Mouse (Mus musculus) olfactory bulb, adult 2 months (tissue): ENCODE results near the gene Ntn5.

Experiments
- CTCF ChIP-seq: fragments of 200-500 bp; IDR thresholded peaks from 2 replicates; pipeline ENCODE4 v1.5.1; 2012; ENCODE audit warnings: low read depth, mild to moderate bottlenecking, low read length, moderate library complexity; ENCODE audit not compliant: insufficient read depth
- POLR2A ChIP-seq: fragments of 200-500 bp; IDR thresholded peaks from 2 replicates; pipeline ENCODE4 v1.6.1; 2012; ENCODE audit warnings: mild to moderate bottlenecking, low read depth, low read length, moderate library complexity; ENCODE audit not compliant: insufficient read depth

DNA sequence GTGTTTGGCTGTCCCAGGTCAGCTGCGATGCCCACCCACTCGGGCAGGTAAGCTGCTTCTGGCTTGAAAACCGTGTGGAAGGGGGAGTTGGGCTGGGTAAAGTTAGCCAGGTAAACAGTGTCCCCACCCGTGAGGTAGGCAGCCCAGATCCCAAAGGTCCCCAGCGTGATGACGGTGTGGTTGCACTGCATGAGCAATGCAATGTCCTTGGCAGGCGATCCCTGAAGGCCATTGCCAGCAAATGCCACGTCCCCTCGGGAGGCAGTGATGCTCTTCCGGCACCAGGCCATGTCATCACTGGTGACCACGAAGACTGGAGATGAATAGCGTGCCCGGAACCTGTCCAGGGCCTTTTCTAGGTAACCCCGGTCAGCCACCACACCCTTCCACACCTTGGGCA lies 5.3 kb upstream of the Ntn5 start:
- TF ChIP-seq CTCF (no peak), POLR2A (no peak)
